Mouse (Mus musculus): ENCODE results near the gene Atxn1.
A peak's percentile ranks its signal among the peaks of the same experiment; 100 is the strongest.

Gene Atxn1

DNA sequence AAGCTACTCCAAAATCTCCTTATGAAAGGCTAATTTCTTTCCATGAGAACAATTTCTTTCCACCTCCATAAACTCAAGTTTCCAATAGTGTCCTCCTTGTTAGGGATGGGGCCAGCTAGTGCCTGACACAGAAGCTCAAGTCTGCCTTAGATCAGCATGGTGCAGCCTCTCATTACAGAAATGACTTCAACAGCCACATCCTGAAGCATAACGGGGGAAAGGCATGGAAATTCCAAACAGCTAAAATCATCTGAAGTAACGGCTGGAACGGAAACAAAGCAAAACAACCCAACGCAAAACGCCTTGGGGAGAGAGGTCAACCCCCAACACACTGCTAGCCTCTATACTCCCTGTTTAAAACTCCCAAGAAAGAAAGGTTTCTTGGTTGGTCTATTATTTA, 284.2 kb downstream of the Atxn1 start:
- no peak for DNase-seq (ENCODE audit: low spot score)

DNA sequence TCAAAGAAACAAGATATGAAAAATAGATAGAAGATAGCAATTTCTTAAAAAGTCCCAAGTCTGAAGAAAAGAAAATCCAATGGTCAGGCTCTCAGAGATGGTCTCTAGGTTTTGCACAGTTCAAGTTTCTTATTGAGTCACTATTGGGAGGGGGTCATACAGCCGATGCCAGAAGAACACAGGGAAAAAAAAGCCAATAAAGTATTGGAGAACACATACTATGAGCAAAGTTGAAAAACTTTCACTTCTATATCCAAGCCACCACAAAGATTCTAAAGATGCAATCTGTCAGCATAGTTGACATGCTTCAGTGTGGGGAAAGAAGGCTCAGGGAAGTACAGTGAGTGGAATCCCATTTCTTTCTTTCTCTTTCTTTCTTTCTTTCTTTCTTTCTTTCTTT, 285.7 kb downstream of the Atxn1 start:
- DNase-seq (ENCODE audit: low spot score), result no peak

DNA sequence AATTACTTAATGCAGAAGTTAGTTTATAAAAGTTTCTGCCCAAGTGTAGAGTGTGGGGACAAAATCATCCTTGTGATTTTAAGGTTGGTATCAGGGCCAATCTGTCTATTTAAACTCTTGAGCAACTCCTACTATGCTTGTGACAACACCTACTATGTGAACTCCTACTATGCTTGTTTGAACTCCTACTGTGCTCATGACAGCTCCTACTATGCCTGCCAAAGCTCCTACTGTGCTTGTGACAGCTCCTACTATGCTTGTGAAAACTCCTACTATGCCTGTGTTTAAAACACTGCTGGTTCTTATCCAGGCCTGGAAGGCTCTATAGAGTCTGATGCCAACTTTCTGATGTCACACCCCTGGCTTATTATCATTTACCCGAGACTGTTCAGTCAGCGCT, 292.2 kb downstream of the Atxn1 start:
- no peak for DNase-seq (ENCODE audit: low spot score)

DNA sequence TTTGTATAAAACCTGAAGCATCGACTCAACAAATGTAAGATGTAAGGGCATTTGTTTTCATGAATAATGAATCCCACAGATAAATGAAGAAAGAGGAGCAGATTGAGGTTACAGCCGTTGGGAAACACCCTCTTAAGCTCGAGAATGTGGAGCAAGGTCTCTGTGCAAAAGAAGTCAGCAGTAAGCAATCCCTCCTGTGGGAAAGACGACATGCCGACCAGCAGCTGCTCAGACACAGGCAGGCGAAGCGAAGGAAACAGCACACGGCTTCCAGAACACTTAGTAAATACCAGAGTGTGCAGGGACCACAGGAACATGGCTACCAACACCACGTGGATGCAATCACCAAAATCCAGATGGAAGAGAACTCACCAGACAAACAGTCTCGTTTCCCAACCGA, 294.8 kb downstream of the Atxn1 start:
- no peak for DNase-seq (ENCODE audit: low spot score)

DNA sequence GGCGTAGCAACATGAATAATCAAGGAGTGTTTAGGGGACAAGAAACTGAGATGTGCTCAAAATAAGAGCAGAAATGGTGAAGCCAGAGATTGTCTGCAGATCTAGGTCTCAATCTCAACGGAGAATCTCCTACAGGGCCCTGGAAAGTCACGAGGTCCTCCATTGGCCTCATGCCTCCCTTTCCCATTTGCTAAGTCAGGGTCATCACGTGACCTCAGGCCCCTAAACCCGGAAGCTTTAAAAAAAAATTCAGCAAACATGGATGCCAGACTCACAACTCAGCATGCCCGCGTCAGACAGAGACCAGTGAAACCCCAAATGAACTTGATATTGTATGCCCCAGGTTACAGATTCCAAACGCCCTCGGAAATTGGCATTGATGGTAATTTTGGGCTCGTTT, 302.0 kb downstream of the Atxn1 start:
- DNase-seq (ENCODE audit: low spot score), result no peak

DNA sequence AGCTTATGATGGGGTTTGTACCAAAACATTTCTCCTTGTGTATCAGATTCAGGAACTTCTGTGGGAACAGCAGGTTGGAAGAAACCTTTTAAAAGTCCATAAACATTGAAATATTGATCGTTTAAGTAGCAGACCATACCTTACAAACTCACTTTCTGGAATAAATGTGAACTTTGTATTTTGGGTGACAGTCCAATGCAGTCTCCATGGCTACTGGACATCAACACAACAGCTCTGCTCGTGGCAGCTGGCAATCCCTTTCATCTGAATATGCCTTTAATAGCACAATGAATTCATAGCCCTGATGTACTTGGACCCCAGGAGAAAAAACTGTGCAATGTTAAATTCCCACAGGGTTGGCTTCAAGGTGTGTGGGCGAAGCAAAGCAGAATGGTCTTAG, 302.6 kb downstream of the Atxn1 start:
- DNase-seq (ENCODE audit: low spot score), result no peak

DNA sequence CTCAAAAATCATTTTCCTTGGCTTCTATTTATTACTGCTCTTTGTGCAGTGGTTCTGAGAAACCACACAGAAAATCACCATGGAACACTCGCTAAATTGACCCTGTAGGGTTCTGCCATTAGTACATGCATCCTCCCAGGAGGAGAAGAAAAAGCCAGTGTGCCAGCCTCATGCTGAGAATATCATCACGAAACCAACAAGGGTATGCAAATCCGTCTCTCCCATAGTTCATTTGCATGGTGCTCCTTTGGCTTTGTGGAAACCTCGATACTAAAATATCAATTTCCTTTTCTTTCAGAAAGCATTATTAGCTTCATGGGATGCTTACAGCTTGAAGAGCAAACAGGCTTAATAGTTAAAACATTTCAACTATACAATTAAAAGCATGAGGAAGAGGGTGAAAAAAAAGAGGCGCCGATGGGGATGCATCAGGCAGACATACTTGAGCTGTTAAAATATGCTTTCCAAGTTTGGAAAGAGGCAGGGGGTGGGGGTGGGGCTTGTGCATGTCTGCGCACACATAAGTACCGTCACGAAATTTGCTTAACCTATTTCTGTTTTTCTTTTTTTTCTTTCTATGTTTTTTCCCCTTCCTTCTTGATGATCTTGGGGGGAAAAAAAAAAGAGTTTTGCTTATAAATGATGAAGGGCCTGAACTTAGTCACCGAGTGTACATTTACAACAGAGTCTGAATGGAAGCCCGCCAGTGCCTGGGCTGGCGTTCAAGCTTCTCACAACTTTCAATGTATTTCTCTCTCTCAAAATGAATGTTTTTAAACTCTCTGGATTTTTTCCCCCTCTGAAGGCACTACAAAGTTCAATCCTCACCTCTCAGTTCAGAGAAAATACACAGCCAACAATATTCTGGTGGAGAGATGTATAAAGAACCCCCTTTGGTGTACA, 303.3 kb downstream of the Atxn1 start:
- DNase-seq (ENCODE audit: low spot score), result no peak

DNA sequence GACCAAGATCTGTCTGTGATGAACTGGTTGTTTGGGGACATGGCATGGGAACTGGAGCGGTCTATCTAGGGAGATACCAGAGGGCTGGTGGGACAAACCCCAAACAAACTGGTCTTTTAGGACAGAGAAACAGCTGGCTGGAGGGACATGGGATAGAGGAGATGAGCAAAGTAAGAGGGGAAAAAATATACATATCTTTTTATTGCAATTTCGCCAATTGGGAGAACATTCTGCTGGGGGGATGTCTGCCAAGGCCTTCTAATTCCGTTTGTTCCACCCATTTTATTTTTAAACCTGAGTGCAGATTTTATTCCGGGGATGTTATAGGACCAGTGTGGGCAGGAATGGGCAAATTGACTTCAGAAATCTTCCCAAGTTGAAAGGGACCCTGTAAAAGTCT, 305.0 kb downstream of the Atxn1 start:
- no peak for DNase-seq (ENCODE audit: low spot score)

DNA sequence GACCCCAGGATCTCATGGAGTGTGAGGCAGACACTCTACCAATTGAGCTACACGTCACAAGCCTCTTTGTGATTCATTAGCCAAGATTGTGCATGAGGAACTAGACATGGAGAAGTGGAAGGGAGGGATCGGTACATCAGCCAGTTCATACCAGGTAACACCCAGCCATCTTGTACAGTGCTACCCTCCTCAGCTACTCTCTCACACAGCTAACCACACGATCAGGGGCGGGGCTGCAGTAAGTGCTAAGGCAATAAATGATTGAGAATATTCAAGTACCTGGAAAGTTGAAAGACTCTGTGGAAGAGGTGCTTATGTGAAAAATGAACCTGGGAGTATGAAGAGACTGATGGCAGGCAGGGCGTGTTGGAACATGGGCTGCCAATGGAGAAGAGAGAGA, 306.5 kb downstream of the Atxn1 start:
- no peak for DNase-seq (ENCODE audit: low spot score)

DNA sequence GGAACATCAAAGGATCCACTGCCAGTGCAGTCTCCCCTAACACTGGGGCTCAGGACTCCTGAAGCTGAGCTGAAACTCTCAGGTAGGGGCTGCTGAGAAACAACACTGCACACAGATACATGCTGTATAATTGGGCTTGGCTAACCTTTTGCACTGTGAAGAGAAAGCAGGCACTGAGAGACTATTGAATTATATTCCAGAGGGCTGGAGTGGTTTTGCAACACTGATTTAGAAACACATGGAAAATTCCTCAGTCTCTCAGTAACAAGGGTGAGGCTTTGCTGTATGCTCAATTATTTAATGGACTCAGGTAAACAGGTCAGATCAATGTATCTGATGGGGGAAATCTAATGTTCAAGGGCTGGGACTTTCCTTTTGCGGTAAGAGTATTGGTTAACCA, 307.6 kb downstream of the Atxn1 start:
- no peak for DNase-seq (ENCODE audit: low spot score)

DNA sequence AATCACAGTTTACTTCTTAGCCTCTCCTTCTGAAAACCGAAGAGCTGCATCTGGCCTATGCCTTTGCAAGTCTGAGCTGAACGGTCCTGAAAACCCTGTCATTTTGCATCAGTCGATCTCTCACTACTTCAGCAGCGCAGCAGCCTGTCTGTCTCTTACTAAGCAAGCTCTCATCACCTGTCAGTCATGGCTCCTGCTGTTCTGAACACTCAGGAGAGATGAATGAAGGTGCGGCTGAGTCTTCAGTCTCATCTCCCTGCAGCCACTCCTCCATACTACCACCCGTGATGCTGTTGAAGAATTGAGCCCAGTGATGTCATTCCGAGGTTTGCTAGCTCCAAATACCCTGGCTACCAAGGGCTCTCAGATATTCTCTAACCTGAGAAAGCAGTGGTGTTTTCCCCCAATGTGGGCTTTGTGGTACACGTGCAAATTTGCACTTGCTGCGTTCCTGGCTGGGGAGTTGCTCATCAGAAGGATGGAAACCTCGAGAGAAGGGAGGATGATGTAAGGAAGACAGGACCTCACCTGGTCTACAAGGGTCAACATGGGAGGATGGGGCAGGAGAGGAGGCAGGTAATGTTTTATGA, 313.1 kb downstream of the Atxn1 start:
- no peak for DNase-seq (ENCODE audit: low spot score)

DNA sequence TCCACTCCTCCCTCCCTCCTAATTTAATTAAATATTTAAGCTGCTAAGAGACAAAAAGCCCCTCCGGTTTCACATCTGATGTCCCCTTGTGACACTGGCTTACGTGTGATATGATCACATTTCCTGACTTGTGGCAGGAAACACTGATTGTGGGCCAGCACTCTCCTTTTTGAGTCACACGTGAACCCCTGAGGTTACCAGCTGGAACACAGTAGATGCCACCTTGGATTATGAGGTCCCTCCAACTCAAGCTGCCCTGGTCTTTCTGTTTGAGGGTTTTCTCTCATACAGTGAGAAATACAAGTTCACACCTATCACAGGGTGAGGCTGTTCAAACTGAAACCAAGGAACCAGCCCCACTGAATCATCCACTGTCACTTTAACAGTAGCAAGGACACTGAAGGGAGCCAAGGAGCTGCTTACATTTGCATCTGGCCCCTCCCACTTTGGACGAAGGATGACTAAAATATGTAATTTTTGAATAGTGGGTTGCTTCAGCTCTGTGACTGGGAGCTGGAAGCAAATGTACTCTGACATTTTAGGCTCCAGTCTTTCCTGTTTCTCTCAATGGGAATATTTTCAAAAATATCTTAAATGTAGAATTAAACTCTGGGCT, 315.5 kb downstream of the Atxn1 start:
- peak; percentile 31 for DNase-seq (ENCODE audit: low spot score)

DNA sequence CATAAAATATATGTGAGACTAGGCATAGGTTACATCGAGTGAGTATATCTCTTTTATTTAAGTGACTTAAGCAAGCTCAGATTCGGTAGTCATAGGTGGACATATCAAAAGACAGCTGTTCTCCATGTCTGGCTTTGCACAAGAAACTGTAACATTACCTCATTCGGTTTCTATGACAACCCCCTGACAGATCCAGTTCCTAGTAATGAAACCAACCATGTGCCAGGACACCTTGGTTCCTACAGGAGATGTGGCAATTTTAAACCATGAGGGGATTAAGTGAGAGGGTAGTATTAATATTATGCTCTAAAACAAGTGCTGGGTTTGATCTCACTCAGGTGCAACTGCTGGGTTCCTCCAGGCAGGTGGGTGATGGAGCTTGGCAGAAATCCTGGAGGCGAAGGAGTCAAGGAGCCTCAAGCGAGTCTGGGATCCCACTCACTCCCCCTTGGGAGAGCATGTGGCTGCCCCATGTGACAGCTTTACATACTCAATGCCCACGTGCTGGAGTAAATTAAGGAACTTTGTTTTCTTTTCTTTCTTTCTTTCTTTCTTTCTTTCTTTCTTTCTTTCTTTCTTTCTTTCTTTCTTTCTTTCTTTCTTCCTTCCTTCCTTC, 320.9 kb downstream of the Atxn1 start:
- no peak for DNase-seq (ENCODE audit: low spot score)

DNA sequence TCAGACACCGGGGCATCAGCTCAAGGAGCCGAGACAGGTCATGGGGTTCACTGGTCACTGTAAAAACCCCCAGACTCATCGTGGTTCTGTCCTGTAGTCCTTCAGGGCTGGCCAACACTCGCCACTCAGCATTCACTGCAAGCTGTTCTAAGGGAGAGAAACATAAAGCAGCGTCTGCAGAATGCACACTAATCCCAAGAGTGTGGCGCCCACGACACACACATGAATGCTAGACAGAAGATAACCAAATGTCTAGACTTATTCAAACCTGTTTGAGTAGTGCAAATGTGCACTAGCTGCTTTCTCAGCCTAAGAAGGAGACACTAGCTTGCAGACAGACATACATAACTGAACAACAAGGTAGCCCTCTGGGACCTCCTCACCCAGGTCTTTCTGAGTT, 321.9 kb downstream of the Atxn1 start:
- no peak for DNase-seq (ENCODE audit: low spot score)

DNA sequence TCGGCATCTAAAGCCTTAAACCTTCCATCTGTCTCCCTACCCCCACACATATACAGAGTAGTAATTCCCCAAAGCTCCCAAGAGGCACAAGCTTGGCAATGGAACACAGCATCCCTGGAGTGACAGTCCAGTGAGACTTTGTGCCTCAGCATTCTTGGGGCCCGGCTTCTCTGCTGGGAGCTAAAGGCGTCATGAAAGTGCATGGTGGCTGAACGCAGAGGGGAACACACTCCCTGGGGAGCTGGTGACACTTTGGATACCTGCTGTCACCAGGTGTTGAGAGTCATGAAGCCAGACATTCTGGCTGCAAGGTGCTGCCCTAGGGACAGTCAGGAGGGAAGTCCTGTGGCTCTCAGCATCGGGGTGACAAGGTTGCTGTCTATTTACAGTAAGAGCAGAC, 324.4 kb downstream of the Atxn1 start:
- DNase-seq (ENCODE audit: low spot score), result no peak

DNA sequence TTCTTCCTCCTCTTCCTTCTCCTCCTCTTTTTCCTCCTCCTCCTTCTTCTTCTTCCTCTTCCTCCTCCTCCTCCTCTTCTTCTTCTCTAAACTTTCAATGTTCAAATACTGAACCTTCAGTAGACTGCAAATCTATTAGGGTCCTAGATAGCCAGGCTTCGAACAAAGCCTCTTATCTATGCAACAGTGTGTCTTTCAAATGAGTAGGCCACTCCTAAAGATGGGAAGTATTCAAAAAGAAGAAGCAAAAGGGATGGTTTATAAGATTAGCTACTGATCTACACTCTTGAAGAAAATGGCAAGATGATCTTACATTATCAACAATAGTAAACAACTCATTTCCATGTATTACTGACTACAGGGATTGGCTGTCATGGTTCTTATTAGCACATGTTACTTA, 326.5 kb downstream of the Atxn1 start:
- no peak for DNase-seq (ENCODE audit: low spot score)

DNA sequence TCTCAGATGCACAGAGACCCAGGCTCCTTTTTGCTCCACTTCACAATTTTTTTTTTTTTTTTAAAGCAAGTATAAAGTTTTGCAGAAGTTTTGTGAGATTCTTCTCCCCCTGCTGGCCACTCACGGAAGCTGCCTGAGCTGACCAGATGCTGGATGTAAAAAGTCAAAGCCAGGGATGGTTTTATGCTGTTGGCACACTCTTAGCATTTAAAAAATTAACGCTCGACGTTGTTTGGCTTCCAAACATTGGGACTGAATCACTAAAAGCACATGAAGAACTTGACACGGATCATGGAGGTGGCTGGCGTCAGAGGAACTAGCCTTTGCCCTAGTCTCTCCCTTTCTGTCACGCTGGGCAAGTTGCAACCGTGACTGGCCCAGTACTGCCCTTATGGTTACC, 327.5 kb downstream of the Atxn1 start:
- no peak for DNase-seq (ENCODE audit: low spot score)

DNA sequence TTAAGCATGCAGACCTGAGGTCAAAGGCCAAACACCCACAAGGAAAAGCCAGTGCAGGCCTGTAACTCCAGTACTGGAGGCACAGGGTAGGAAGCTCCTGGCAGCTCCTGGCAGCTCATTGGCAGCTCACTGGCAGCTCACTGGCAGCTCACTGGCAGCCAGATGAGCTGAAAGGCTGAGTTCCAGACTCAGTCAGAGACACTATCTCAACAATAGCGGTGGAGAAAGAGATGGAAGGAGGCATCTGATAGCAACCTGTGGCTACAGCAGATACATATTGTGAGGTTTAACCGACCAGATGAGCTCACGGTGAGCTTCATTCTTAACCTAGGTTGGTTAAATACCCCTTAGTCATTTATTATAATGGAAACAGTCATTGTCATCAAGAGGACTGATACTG, 328.4 kb downstream of the Atxn1 start:
- DNase-seq (ENCODE audit: low spot score), result no peak

DNA sequence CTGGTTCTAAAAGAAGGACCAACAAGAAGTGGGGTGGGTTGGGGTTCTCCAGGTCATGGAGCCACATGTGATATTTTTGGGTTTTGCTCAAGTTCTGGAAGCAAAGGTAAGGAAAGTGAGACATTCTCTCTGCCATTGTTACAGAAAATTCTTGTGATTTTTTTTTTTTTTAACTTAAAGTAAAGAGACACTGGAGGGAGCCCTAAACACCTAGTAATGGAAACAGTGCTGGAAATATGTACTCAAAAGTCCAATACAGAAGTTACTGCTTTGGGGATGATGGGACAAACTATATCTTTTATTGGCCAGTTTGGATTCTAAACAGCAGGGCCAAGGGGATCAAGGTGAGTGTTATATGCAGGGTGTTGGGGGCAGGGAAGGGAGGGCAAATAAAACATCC, 330.9 kb downstream of the Atxn1 start:
- no peak for DNase-seq (ENCODE audit: low spot score)

DNA sequence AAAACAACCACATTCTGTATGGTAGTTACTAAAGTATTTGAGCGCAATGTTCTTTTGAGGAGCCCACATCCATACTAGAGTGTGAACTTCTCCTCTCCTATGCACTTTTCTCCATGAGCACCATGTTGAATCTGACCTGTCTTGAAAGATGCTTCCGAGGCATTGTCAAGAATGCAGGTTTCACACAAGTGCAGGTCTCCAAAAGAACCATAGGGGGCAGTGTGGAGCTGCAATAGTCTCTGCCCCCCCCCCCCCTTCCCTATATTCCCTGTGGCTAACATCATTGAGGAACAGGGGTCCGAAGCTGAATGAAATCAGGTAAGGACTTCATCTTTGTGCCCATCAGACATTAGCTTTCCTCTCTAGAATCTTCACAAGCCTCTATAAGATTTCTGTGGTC, 332.7 kb downstream of the Atxn1 start:
- no peak for DNase-seq (ENCODE audit: low spot score)

DNA sequence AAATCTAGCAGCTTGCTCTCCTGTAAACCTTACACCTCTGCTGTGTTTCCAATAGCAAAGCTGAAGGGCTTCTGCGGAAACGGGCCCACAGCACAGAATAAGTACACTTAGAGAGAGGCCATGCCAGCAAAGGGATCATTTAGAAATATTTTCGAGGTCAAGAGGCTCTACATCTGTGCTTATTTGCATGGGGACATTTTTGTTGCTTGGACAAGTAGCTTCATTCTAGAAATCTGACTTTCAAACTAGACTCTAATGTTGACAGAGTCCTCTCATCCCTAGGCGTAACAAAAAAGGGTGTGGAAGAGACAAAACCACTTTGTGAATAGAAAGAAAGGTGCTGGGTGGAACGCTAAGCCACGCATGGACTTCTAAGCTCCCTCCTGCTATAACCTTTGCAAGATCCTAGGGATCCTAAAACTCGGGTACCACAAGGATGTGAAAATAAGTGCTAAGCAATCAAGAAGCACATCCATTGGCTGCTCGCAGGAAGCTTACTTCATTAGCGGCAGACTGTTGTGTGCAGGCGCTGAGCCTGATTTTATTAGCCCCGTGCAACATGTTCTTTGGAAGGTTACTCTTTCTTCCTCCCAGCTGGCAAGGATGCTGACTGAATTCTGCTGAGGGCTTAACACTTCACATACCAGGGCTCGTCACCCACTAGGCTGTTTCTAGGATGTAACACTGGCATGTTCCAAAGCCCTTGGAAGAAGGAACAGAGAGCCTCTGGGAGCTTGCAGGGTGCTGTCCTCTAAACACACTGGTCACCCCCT, 334.1 kb downstream of the Atxn1 start:
- no peak for DNase-seq (ENCODE audit: low spot score)

DNA sequence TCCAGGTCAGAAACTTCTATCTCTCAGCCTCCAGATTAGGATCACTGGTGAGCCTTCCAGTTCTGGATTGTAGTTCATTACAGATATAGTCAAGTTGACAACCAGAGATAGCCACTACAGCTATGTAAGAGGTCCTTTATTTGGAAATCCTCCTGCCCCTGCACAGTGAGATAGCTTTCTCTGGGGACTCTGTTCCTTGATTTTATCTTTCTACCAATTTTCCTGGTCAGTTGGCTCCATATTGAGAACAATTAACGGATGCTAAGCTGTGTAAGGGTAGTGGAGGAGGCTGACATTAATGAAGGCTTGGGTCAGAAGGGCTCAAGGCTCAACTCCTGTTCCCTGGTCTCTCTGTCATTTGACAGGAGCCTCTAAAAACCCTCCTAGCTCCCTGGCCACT, 335.1 kb downstream of the Atxn1 start:
- DNase-seq (ENCODE audit: low spot score), result no peak

Data from T-cell, adult 2 months (primary cell).